Mouse (Mus musculus) bone marrow, adult 2 months (tissue): Measurements from ENCODE around the gene Drosha.
"Not testable (repeated sequence)": the region's sequence is repeated elsewhere in the genome, so short reads cannot be mapped to it uniquely, and the experiment has no call there.

Source experiments
- CTCF ChIP-seq: fragments of 200-500 bp; IDR thresholded peaks from 2 replicates; pipeline ENCODE4 v1.5.1; 2011; ENCODE audit warnings: low read length, control low read depth; ENCODE audit not compliant: control insufficient read depth, insufficient read depth
- POLR2A ChIP-seq: fragments of 200-500 bp; IDR thresholded peaks from 2 replicates; pipeline ENCODE4 v1.6.1; 2011; ENCODE audit warnings: low read depth, mild to moderate bottlenecking, control low read depth, low read length, borderline replicate concordance; ENCODE audit not compliant: control insufficient read depth

DNA sequence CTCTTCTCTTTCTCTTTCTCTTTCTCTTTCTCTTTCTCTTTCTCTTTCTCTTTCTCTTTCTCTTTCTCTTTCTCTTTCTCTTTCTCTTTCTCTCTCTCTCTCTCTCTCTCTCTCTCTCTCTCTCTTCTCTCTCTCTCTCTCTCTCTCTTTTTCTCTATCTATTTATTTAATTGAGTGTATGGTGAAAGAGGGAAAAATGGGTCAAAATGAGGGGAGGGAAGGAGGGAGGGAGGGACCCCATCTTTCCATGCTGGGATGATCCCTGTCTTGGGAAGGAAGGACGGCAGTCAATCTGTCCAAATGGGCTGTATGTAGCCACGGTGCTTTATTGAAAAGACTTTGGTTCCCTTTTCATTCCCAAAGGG lies 23.5 kb upstream of the Drosha start:
- not testable (repeated sequence) for TF ChIP-seq POLR2A, CTCF
